Mouse (Mus musculus) heart, embryonic 12.5 days (tissue): ENCODE results near the gene Sgk1. TPM values are rescaled to one million over a fixed set of nuclear protein-coding genes. Genes with fewer than 3 reads are reported as not detected.

Experiments used
- ATAC-seq: fragments of 200-750 bp; cut with Nextera tagmentation; 2 replicates; pipeline ENCODE4 v1.8.0; 2017; ENCODE audit warnings: moderate TSS enrichment, moderate library complexity; ENCODE audit not compliant: insufficient number of reproducible peaks, low FRiP score
- H3K27ac ChIP-seq: fragments of 300-500 bp; sonication (generic); 2 replicates; pipeline ENCODE4 v1.5.1; 2016; ENCODE audit warnings: mild to moderate bottlenecking, moderate library complexity; ENCODE audit not compliant: poor library complexity, severe bottlenecking
- H3K27me3 ChIP-seq: fragments of 300-500 bp; sonication (generic); replicated peaks from 2 replicates; pipeline ENCODE4 v1.6.1; 2016; ENCODE audit warnings: mild to moderate bottlenecking, moderate library complexity
- H3K36me3 ChIP-seq: fragments of 300-500 bp; sonication (generic); 2 replicates; pipeline ENCODE4 v1.6.1; 2016; ENCODE audit warnings: mild to moderate bottlenecking, moderate library complexity
- H3K4me1 ChIP-seq: fragments of 300-500 bp; sonication (generic); replicated peaks from 2 replicates; pipeline ENCODE4 v1.6.1; 2016; ENCODE audit warnings: mild to moderate bottlenecking
- H3K4me2 ChIP-seq: fragments of 300-500 bp; sonication (generic); 2 replicates; pipeline ENCODE4 v1.6.1; 2016; ENCODE audit warnings: mild to moderate bottlenecking, moderate library complexity
- H3K4me3 ChIP-seq: fragments of 300-500 bp; sonication (generic); 2 replicates; pipeline ENCODE4 v1.5.1; 2016; ENCODE audit warnings: mild to moderate bottlenecking
- H3K9ac ChIP-seq: fragments of 300-500 bp; sonication (generic); 2 replicates; pipeline ENCODE4 v1.6.1; 2016; ENCODE audit warnings: mild to moderate bottlenecking, moderate library complexity
- H3K9me3 ChIP-seq: fragments of 300-500 bp; sonication (generic); replicated peaks from 2 replicates; pipeline ENCODE4 v1.6.1; 2016; ENCODE audit warnings: mild to moderate bottlenecking, moderate library complexity
- WGBS: fragments of 180-500 bp; shearing (Covaris S2); methylation state at CpG from one replicate; pipeline ENCODE4 v1.1.7; 2016; 5-methylcytosine and 5-hydroxymethylcytosine counted together
- polyA plus RNA-seq: library from polyadenylated mRNA; unstranded; fragments of >200 nt; fragmentation: Nextera tagmentation; extraction: Ambion mirVana; gene quantifications from 2 replicates; pipeline ENCODE4 v1.2.1, GENCODE M21; 2016

Sgk1 gene
- polyA plus RNA-seq, 1 experiment from 2014 or later = 24.3 TPM

- H3K4me3 ChIP-seq = no peak overlapping the region
- ATAC-seq = no peak
- H3K9ac ChIP-seq = no peak overlapping the region
- H3K4me1 ChIP-seq = no peaks in the 10 kb centered on the region
- H3K9me3 ChIP-seq = 0 out of 2 replicates have a peak, but pooled peaks cover 5% of the 10 kb centered on the region
- no peaks in the 10 kb centered on the region for H3K36me3 ChIP-seq
- no peaks in the 10 kb centered on the region for H3K27me3 ChIP-seq
- no peak overlapping the region for H3K4me2 ChIP-seq
- no peak overlapping the region for H3K27ac ChIP-seq
- WGBS = 82% methylated on average over 10 of the region's 10 CpGs
These were observed 20.5 kb downstream of the Sgk1 start for GRCm38 (mm10) chr10:21902152-21903140.

- WGBS = 76% methylated on average over 2 of the region's 2 CpGs
- H3K27ac ChIP-seq = no peak overlapping the region
- no peak for ATAC-seq
- no peaks in the 10 kb centered on the region for H3K27me3 ChIP-seq
- H3K9ac ChIP-seq = no peak overlapping the region
- H3K36me3 ChIP-seq = no peaks in the 10 kb centered on the region
- no peak overlapping the region for H3K4me3 ChIP-seq
- H3K4me2 ChIP-seq = no peak overlapping the region
- H3K4me1 ChIP-seq = no peaks in the 10 kb centered on the region
- H3K9me3 ChIP-seq = no peaks in the 10 kb centered on the region
These were observed 22.2 kb downstream of the Sgk1 start for GRCm38 (mm10) chr10:21904151-21904550.

GRCm38 (mm10) chr10:21905616-21906015, 23.6 kb downstream of the Sgk1 start:
- Histone ChIP-seq H3K4me3 (no peak overlapping the region), H3K27me3 (no peaks in the 10 kb centered on the region), H3K4me1 (no peaks in the 10 kb centered on the region), H3K4me2 (no peak overlapping the region), H3K36me3 (no peaks in the 10 kb centered on the region), H3K9me3 (no peaks in the 10 kb centered on the region), H3K9ac (no peak overlapping the region), H3K27ac (no peak overlapping the region)
- 97% methylated on average over 1 of the region's 1 CpGs for WGBS
- no peak for ATAC-seq

GRCm38 (mm10) chr10:21906894-21907446, 25.0 kb downstream of the Sgk1 start:
- H3K4me2 ChIP-seq = no peak overlapping the region
- H3K9me3 ChIP-seq = no peaks in the 10 kb centered on the region
- no peak for ATAC-seq
- no peak overlapping the region for H3K27ac ChIP-seq
- H3K36me3 ChIP-seq = no peaks in the 10 kb centered on the region
- 26% methylated on average over 5 of the region's 5 CpGs for WGBS
- no peaks in the 10 kb centered on the region for H3K4me1 ChIP-seq
- no peak overlapping the region for H3K4me3 ChIP-seq
- no peak overlapping the region for H3K9ac ChIP-seq
- H3K27me3 ChIP-seq = no peaks in the 10 kb centered on the region

GRCm38 (mm10) chr10:21907784-21908183, 25.8 kb downstream of the Sgk1 start:
- H3K9me3 ChIP-seq = no peaks in the 10 kb centered on the region
- no peak overlapping the region for H3K4me3 ChIP-seq
- no peak overlapping the region for H3K27ac ChIP-seq
- H3K27me3 ChIP-seq = no peaks in the 10 kb centered on the region
- whole genome bisulfite sequencing = 70% methylated on average over 3 of the region's 3 CpGs
- no peak for ATAC-seq
- H3K4me2 ChIP-seq = no peak overlapping the region
- no peaks in the 10 kb centered on the region for H3K36me3 ChIP-seq
- H3K9ac ChIP-seq = no peak overlapping the region
- no peaks in the 10 kb centered on the region for H3K4me1 ChIP-seq

DNA sequence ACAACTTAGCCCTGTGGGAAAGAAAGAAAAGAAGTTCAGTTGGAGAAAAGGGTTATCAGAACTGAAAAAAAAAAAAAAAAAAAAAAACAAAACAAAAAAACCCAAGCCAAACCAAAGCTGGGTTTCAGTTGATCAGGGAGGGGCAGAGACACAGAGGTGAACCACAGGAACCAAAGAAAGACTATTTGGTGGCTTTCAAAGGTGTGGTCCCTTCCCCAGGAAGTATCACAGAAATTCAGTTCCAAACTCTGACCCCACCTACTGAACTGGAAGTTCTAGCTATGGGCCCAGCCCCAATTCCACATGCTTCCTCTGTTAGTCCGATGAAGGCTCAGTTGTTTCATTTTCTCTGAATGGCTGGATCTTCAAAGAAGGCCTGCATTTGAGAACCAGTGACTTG, 26.7 kb downstream of the Sgk1 start:
- Histone ChIP-seq H3K9me3 (no peaks in the 10 kb centered on the region), H3K4me3 (no peak overlapping the region), H3K4me2 (no peak overlapping the region), H3K9ac (no peak overlapping the region), H3K36me3 (no peaks in the 10 kb centered on the region), H3K27me3 (no peaks in the 10 kb centered on the region), H3K4me1 (no peaks in the 10 kb centered on the region), H3K27ac (no peak overlapping the region)
- 85% methylated on average over 1 of the region's 1 CpGs for WGBS
- no peak for ATAC-seq

DNA sequence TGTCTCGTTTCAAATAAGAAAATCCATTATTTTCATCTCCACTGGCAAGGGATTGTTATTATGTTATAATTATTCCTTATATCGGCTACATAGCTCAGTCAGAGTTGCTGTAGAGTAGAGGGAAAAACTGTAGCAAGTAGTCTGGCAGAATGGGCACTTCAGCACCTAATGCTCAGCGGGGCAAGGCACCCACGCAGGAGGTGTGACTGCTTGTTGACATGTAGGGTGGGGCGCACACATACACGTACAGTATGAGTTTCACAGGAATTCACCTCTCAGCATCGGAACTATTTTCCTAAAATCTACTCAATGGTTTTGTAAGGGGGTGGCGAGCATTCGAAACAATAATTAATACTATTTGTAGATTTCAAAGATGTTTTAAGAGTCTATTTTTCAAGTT, 28.4 kb downstream of the Sgk1 start:
- H3K4me3 ChIP-seq = no peak overlapping the region
- WGBS = 88% methylated on average over 9 of the region's 9 CpGs
- no peak for ATAC-seq

GRCm38 (mm10) chr10:21911303-21911947, 29.4 kb downstream of the Sgk1 start:
- H3K4me2 ChIP-seq = no peak overlapping the region
- H3K9ac ChIP-seq = no peak overlapping the region
- no peak overlapping the region for H3K4me3 ChIP-seq
- H3K36me3 ChIP-seq = no peaks in the 10 kb centered on the region
- 67% methylated on average over 10 of the region's 10 CpGs for WGBS
- ATAC-seq = no peak
- no peak overlapping the region for H3K27ac ChIP-seq
- no peaks in the 10 kb centered on the region for H3K9me3 ChIP-seq
- no peaks in the 10 kb centered on the region for H3K27me3 ChIP-seq
- no peaks in the 10 kb centered on the region for H3K4me1 ChIP-seq

More for the DNA sequence above, 28.4 kb downstream of the Sgk1 start:
- Histone ChIP-seq H3K36me3 (no peaks in the 10 kb centered on the region), H3K27ac (no peak overlapping the region), H3K27me3 (no peaks in the 10 kb centered on the region), H3K4me2 (no peak overlapping the region), H3K9ac (no peak overlapping the region), H3K9me3 (no peaks in the 10 kb centered on the region), H3K4me1 (no peaks in the 10 kb centered on the region)

DNA sequence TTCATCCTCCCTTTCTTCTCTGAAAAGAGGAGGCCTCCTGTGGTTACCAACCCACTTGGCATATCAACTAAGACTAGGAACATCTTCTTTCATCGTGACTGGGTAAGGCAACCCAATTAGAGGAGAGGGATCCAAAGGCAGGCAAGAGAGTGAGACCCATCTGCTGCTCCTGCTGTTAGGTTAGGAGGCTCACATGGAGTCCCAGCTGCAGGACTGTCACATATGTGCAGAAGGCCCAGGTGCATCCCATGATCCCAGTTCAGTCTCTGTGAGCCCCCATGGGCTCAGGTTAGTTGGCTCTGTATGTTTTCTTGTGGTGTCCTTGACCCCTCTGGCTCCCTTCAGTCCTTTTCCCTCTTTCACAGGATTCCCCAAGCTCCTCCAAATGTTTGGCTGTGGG, 32.8 kb downstream of the Sgk1 start:
- Histone ChIP-seq H3K4me1 (peaks cover 10% of the 10 kb centered on the region), H3K27ac (no peak overlapping the region), H3K9ac (no peak overlapping the region), H3K27me3 (no peaks in the 10 kb centered on the region), H3K4me2 (no peak overlapping the region), H3K9me3 (no peaks in the 10 kb centered on the region), H3K36me3 (no peaks in the 10 kb centered on the region), H3K4me3 (no peak overlapping the region)
- WGBS = 24% methylated on average over 1 of the region's 1 CpGs
- no peak for ATAC-seq

- no peaks in the 10 kb centered on the region for H3K36me3 ChIP-seq
- no peak overlapping the region for H3K4me3 ChIP-seq
- WGBS = 81% methylated on average over 11 of the region's 11 CpGs
- H3K9me3 ChIP-seq = no peaks in the 10 kb centered on the region
- no peak for ATAC-seq
- no peak overlapping the region for H3K27ac ChIP-seq
- H3K27me3 ChIP-seq = no peaks in the 10 kb centered on the region
- H3K9ac ChIP-seq = no peak overlapping the region
- H3K4me1 ChIP-seq = peaks cover 16% of the 10 kb centered on the region
- H3K4me2 ChIP-seq = no peak overlapping the region
These were observed 34.5 kb downstream of the Sgk1 start for GRCm38 (mm10) chr10:21916301-21917071.
